Mouse (Mus musculus): Measurements from ENCODE around the gene Desi1.

Desi1 gene

DNA sequence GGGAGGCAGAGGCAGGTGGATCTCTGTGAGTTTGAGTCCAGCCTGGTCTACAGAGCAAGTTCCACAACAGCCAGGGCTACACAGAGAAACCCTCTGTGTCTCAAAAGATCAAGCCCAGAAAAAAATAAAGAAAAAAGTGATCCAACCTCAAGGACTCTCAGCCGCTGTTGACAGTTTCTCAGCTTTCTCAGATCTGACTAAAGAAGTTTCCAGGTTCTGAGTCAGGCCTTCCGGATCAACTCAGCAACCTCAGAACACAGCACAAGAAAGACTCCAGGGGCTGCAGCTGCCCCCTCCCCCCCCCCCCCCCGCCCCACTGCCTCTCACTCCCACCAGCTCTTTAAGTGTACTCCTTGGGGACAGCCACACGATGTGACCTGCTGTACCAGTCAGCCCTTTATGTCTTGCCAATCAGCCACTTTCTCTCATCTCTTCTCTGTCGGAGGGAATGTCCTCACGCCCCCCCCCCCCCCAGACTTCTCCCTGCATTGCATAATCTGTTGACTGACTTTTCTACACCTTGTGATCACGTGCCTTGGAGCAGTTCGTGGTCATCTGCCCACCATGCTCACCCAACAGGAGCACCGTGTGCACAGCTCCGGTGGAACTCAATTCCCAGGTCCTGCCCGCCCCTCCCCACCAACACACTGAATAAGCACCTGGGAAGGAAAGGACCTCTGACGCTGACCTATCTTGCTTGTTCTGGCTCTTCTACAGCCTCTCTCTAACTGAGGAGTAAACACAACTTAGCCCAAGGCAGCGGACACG is 67.4 kb downstream of the Desi1 start:
- no peak for DNase-seq (ENCODE audit: low spot score in 2 of 2)

- no peak for DNase-seq (ENCODE audit: low spot score in 2 of 2)
Measured at GRCm38 (mm10) chr15:81964980-81965545, 68.6 kb downstream of the Desi1 start.

GRCm38 (mm10) chr15:81964262-81964661 is 69.4 kb downstream of the Desi1 start:
- DNase-seq (ENCODE audit: low spot score in 2 of 2) = no peak

GRCm38 (mm10) chr15:81961078-81961451 is 72.6 kb downstream of the Desi1 start:
- DNase-seq (ENCODE audit: low spot score in 2 of 2) = no peak

DNA sequence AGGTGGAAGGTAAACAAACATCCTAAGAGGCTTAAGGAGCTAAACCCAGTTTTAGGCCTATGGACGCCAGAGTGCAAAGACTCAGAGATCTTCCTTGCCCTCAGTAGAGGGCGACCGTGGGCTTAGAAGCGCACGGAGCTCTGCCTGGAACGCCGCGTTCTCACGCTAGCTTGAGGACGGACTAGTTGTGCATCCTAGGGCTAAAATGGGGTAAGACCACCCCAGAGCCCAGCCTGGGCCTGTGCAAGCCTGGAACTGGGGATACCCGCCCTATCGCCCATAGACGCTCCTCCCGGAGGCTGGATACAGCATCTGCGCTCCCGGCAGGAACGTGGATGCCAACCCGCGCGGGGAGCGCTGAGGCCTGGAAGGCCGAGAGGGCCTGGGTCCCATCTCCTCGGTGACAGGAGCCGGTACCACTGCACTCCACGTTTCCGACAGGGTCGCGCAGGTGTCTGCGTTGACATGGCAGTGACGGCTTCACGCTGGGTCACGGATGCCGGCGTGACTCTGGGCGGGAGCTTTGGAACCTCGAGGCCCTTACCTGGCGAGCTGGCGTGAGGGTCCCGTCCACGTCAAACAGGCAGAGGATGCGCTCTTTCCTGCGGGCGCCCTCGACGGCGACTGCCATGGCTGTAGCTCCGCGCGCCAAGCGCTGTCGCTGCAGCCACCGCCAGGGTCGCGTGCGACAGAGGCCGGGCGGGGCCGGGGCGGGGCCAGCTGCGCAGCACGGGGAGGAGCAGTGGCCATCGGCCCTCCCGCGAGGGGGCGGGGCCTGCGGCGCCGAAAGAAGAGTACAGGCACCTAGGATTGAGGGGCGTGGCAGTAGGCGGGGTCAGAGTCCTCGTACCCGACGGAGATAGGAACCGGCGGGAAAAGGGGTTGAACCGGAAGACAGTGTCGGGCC is 73.2 kb downstream of the Desi1 start, which contains the start of gene Pmm1:
Gene Pmm1, minus strand, starts transcription at position 760 of the 907 bp plus-strand sequence.
- peak; percentile 96 to 97 for DNase-seq (ENCODE audit: low spot score in 2 of 2)

- no peak for DNase-seq (ENCODE audit: low spot score in 2 of 2)
Measured at GRCm38 (mm10) chr15:81958906-81959305, 74.8 kb downstream of the Desi1 start.

DNA sequence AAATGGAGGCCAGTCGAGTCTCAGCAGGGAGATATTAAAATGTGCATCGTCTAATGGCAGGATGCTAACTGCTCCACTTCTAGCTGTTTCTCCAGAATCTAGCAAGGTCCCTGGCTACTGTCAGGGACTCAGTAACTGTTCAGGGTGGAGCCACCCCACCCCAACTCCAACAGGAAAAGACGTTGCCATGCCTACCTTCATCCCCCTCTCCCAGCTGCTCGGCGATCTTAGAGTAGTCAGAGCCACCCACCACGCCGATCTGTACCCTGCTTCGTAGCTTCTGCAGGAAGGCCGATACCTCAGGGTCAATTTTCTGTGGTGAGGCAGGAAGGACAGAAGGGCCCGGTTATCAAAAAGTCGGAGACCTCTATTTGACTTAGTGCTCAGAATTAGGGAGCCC is 76.1 kb downstream of the Desi1 start:
- DNase-seq (ENCODE audit: low spot score in 2 of 2) = no peak

GRCm38 (mm10) chr15:81956457-81956856 is 77.2 kb downstream of the Desi1 start:
- no peak for DNase-seq (ENCODE audit: low spot score in 2 of 2)

GRCm38 (mm10) chr15:81955414-81955813 is 78.2 kb downstream of the Desi1 start:
- no peak for DNase-seq (ENCODE audit: low spot score in 2 of 2)

DNA sequence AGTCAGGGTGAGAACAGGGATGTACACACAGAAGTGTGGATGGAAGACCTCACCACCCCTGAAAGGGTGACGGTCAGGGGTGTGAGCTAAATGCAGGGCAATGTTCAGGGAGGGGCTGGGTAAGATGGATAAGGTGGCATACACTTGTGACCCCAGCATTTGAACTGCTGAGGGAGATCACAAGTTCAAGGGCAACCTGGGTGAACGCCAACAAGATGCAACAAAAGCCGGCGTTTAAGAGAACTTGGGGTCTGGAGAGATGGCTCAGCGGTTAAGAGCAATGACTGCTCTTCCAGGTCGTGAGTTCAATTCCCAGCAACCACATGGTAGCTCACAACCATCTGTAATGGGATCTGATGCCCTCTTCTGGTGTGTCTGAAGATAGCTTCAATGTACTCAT is 78.9 kb downstream of the Desi1 start:
- DNase-seq (ENCODE audit: low spot score in 2 of 2) = no peak

DNA sequence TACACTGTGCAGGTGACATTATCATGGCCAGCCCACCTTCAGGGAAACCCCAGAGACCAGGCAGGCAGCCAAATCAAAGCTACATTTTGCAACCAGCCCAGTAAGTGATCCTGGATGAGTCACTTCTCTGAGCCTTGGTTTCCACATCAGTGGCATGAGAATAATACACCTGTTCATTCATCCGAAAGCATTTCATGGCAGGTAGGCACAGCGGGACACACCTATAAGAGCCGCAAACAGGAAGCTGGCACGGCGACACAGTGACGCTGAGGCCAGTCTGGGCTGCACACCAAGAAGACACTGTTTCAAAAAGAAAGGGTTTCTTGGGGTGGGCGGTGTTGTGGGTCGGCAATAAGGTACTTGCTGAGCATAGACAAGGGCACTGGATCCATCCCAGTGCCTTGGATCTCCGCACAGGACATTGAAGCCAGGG is 79.5 kb downstream of the Desi1 start:
- DNase-seq (ENCODE audit: low spot score in 2 of 2) = no peak

DNA sequence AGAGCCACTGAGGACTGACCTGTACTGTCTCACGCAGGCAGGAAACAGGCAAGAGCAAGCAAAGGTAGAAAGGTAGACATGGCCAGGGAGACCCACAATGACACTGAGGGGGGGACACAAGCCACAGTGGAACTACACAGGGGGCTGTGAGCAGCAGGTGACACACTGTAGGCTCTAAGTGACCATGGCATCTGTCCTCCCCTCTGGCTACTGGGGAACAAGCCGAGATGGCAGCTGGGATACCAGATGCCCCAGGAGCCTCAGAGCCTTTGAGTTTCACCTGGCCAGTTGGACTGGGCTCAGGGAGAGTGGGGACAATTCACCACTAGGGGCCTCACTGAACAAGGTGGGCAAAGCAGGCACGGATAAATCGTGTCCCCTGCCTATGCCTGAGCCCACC is 81.4 kb downstream of the Desi1 start:
- DNase-seq (ENCODE audit: low spot score in 2 of 2) = no peak

DNA sequence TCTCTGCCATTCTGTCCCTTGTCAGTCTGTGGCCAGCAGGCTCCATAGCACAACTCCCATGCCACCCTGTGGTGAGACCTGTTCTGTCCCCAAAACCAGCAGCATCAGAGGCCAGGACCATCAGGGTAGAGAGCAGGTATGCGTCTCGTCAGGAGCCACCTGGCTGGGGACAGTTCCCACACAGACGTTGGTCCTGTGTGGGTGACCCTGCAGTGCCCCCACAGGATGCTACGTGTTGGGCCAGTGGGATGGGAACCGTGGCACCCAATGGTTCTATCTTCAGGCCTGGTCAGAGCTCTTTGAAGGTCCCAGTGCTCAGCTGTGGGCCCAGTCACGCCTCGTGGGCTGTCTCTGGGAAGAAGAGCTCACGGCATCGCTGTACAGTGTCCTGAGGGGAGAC is 82.5 kb downstream of the Desi1 start:
- no peak for DNase-seq (ENCODE audit: low spot score in 2 of 2)

DNA sequence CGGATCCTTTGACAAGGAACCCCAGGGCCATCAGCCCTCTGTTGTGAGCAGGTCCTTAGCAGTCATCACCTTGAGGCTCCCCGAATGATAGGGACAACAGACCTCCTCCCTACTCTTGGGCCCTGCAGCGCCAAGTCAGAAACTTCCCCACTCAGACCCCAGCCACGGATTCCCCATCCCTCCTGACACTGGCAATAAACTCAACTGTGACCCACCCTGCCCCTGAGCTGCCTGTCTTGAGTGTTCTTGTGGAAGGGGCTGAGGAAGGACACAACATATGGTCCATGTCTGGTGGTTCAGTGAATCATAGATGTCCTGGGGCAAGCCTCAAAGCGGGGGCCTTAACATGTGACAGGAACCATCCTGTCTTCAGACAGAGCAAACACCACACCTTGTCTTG is 82.9 kb downstream of the Desi1 start:
- no peak for DNase-seq (ENCODE audit: low spot score in 2 of 2)

DNA sequence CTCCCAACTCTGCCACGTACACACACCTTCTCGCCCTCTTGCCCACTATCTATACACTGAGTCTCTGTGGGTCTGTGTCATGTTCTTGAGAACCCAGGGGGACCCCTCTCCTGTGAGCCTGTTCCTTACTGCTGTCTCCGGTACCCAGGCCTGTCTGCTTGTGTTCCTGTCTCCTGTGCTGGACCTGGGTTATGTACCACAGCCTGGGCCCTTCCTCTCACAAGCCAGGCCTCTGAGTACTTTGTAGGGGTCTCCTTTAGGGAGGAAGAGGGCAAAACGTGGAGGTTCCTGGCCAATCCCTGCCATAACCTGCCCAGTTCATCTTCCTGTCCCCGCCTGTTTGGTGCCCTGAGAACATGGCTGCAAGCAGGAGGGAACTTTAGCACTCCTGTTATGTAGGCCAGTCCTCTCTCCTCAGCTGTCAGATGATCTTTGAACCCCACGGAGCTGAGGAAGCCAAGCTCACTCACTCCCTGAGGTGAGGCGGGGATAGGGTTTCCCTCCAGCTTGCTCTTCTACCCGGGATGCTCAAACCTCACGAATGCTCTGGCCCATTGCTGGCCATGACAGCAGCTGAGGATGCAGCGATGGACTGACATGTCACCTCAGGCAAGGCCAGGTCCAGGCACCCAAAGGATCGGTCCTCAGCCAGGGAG is 84.1 kb downstream of the Desi1 start:
- no peak for DNase-seq (ENCODE audit: low spot score in 2 of 2)

DNA sequence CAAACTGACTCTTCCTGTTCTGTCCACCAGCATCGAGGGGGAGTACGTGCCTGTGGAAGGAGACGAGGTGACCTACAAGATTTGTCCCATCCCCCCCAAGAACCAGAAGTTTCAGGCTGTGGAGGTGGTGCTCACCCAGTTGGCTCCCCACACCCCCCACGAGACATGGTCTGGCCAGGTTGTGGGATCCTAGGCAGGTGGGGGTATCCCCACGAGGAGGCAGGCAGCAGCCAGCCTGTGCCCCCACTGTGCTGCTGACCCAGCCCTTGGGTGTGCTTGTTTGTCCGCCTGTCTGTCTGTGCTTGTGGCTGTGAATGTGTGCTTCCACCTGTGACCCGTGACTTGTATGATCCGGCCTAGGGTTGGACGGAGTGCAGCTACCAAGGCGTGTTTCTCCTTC is 84.6 kb downstream of the Desi1 start:
- no peak for DNase-seq (ENCODE audit: low spot score in 2 of 2)

DNA sequence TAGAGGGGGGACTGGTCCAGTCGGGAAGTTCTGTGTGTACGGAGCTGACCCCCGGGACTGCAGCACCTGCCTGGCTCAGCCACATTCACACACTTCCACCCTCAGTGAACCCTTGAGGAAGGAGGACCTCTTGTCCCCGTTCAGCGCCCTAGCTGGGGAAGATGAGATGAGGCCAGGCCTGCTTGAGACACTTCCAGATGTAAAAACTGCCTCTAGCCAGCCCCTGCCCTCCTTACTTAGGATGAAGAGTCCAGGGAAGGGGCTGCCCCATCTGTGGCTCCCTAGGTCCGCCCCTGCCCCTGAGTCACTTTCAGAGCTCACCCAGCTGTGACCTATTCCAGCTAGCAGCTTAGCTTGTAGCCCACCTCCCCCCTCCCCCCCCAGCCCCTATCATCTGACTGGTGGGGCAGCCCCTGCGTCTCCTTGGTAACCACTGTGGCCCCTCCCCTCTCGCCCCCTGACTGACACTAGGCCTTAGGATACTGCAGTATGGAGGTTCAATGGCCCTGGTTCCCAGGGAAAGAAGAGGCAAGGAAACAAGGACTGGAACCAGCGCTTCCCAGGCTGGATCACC is 90.4 kb downstream of the Desi1 start:
- DNase-seq (ENCODE audit: low spot score in 2 of 2) = no peak

All from urinary bladder, adult 18-20 months (tissue).